Mouse (Mus musculus): ENCODE data around the gene Hddc3.

DNA sequence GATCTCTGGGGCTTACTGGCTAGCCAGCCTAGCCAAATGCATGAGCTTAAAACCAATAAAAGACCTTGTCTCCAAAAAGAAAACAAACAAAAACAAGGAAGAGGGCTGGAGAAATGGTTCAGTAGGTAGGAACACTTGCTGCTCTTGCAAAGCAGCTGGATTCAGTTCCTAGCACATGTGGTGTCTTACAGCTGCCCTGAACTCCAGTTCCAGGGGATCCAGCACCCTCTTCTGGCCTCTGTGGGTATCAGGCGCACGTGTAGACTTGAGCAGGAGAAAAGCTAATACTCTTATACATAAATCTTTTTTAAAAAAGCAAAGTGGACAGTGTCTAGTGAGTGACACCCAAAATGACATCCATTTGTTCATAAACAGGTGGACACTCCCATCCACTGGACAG, 41.4 kb upstream of the Hddc3 start:
- peak; percentile 35 for TF ChIP-seq CTCF (IDR thresholded peaks at IDR 0.05)
- no peak for TF ChIP-seq EP300 (IDR thresholded peaks at IDR 0.05)

Data from lung, postnatal 0 days (tissue).